Comparison of ENCODE assay signal across 11 mouse cellular contexts in the genomic region with DNA sequence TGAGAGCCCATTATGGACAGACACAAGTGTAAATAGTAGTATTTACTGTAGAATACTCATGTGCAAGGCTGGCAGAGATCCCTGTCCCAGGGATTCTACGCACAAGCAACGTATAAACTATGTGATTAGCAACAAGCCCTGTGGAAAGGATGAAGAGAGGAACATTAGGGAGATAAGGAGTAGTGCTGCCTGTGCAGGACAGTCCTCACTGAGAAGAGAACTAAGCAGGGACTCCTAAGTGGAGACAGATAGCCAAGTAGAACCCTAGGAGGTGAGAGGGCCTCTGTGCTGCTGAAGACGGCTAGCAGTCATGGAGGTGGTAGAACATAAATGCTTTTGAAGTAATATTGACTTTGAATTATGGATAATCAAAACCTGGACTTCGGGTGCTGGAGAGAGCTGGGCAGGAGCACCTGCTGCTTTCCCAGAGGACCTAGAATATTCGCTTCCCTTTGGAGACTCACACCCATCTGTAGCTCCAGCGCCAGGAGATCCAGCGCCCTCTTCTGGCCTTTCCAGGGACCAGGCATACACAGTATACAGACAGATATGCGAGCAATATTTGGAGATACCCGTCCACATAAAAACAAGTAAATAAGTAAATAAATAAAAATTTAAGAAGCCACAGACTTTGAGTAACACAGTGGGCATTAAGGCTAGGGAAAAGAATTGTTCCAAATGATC. TPM values are rescaled to one million over a fixed set of nuclear protein-coding genes. Genes with fewer than 3 reads are reported as not detected.
DNase-seq lines count a peak whose midpoint lies in the region; ATAC-seq and TF ChIP-seq lines count a peak whose summit lies in the region.
"Had no signal": no experiment of that assay in that cellular context is flagged by ENCODE, and none has a peak within 500 bp of the region (broad histone marks: within the 10 kb centered on the region; RNA-seq: fewer than 3 reads in every experiment).

No protein-coding gene starts in this region.

- no peak overlapping the region for H3K4me3 ChIP-seq in testis, adult 2 months (ENCODE audit: control insufficient read depth, low read depth, low read length)
- H3K4me3 ChIP-seq: hindbrain, embryonic 13.5 days; midbrain, embryonic 10.5 days had no signal

- no peaks in the 10 kb centered on the region for H3K27me3 ChIP-seq in testis, adult 2 months (ENCODE audit: control insufficient read depth, insufficient read depth, low read length)
- H3K27me3 ChIP-seq: hindbrain, embryonic 13.5 days had no signal

- peak; percentile 39; the same call in 1 of the 2 replicates for TF ChIP-seq CTCF in testis, adult 2 months (IDR thresholded peaks at IDR 0.05; ENCODE audit: control insufficient read depth, insufficient read depth, insufficient replicate concordance, low read depth, low read length)
- peak; percentile 38; the same call in 1 of the 2 replicates for TF ChIP-seq CTCF in brain, embryonic 14.5 days (IDR thresholded peaks at IDR 0.05; ENCODE audit: borderline replicate concordance, extremely low read depth, insufficient read depth, insufficient read length)

- no peaks in the 10 kb centered on the region for H3K4me1 ChIP-seq in testis, adult 2 months (ENCODE audit: control insufficient read depth, insufficient read depth, low read length)
- H3K4me1 ChIP-seq: hindbrain, embryonic 13.5 days; midbrain, embryonic 10.5 days had no signal

- no peak for TF ChIP-seq POLR2A in testis, adult 2 months (IDR thresholded peaks at IDR 0.05; ENCODE audit: control insufficient read depth, low read depth, low read length)
- no peak for TF ChIP-seq POLR2A in brain, embryonic 14.5 days (IDR thresholded peaks at IDR 0.05; ENCODE audit: borderline replicate concordance, extremely low read depth, insufficient read depth, insufficient read length, poor library complexity, severe bottlenecking)

- no peak overlapping the region for H3K27ac ChIP-seq in testis, adult 2 months (ENCODE audit: control insufficient read depth, insufficient read depth, low read depth, low read length)
- H3K27ac ChIP-seq: hindbrain, embryonic 13.5 days; midbrain, embryonic 10.5 days had no signal

- DNase-seq in kidney, adult 9 months = peak; percentile 26
- DNase-seq in kidney, postnatal 14 days = no peak
- no peak for DNase-seq in testis, postnatal 10 days (ENCODE audit: low spot score)
- no peak for DNase-seq in brain, embryonic 14.5 days (ENCODE audit: low read depth)
- peak; percentile 61 for DNase-seq in thymus, postnatal 4 days
- DNase-seq: cerebellum, adult 18-20 months; gastrocnemius, postnatal 25 days had no signal

- H3K36me3 ChIP-seq in testis, adult 2 months (ENCODE audit: control insufficient read depth, insufficient read depth, low read length) = peaks cover 2% of the 10 kb centered on the region; the same call in 1 of the 2 replicates

- no peak for ATAC-seq in cerebellum, adult (ENCODE audit: insufficient number of reproducible peaks, low FRiP score, low TSS enrichment)

RNA-seq across cellular contexts. Expression of a gene that starts 50.3 kb away (rescaled TPM):
- 12.0 and 14.2 TPM in 2 replicates for polyA plus RNA-seq in testis, adult 2 months (2012; rRNA removed)
- 205 and 265 TPM in 2 replicates for polyA plus RNA-seq in brain, embryonic 14.5 days (2012; rRNA removed)

Comparison
In these comparisons a context has a peak if more than half of its experiments do, and no peak if none do; other contexts are left out.
1. DNase-seq: peak in kidney, adult 9 months (single experiment) and thymus, postnatal 4 days (single experiment); none in kidney, postnatal 14 days (single experiment), testis, postnatal 10 days (single experiment) and brain, embryonic 14.5 days (single experiment).
2. RNA of a gene that starts 50.3 kb away (polyA plus RNA-seq): 205 to 265 TPM in brain, embryonic 14.5 days; 12.0 to 14.2 TPM in testis, adult 2 months; every median in the first group is over 10 times any median in the second.